Mouse (Mus musculus) limb, embryonic 14.5 days (tissue): ENCODE measurements around the gene Rhox4g. TPM values are rescaled to one million over a fixed set of nuclear protein-coding genes. Genes with fewer than 3 reads are reported as not detected.

Experiments
- polyA plus RNA-seq, 2 experiments: library from polyadenylated mRNA; depleted of rRNA in 1 of 2; stranded (reverse) in 1 of 2; unstranded in 1 of 2; fragments of >200 nt; fragmentation: Nextera tagmentation in 1 of 2; extraction: Ambion mirVana in 1 of 2; gene quantifications; 2 replicates each; pipeline versions ENCODE4 v1.2.1 to v1.2.3; 2012 to 2014

Gene Rhox4g
- polyA plus RNA-seq, 2 experiments, result not detected

Other genes starting within 250 kb of the Rhox4g start
- not detected in 2 replicates for gene Rhox2b, start 239.3 kb downstream of the Rhox4g start, polyA plus RNA-seq (2012; rRNA removed)
- not detected in 2 replicates for gene Rhox2b, start 239.3 kb downstream of the Rhox4g start, polyA plus RNA-seq (2014; fragmentation: Nextera tagmentation; extraction: Ambion mirVana)
- gene Rhox4b, start 218.8 kb downstream of the Rhox4g start, polyA plus RNA-seq (2012; rRNA removed), result 0.28 and 0.79 TPM in 2 replicates
- gene Rhox4b, start 218.8 kb downstream of the Rhox4g start, polyA plus RNA-seq (2014; fragmentation: Nextera tagmentation; extraction: Ambion mirVana), result 0.70 and 0.98 TPM in 2 replicates
- gene Rhox2c, start 197.6 kb downstream of the Rhox4g start, polyA plus RNA-seq (2012; rRNA removed), result not detected in 2 replicates
- gene Rhox2c, start 197.6 kb downstream of the Rhox4g start, polyA plus RNA-seq (2014; fragmentation: Nextera tagmentation; extraction: Ambion mirVana), result not detected in 2 replicates
- gene Rhox3c, start 192.7 kb downstream of the Rhox4g start, polyA plus RNA-seq (2012; rRNA removed), result not detected in 2 replicates
- not detected in 2 replicates for gene Rhox3c, start 192.7 kb downstream of the Rhox4g start, polyA plus RNA-seq (2014; fragmentation: Nextera tagmentation; extraction: Ambion mirVana)
- not detected in 2 replicates for gene Rhox4c, start 171.0 kb downstream of the Rhox4g start, polyA plus RNA-seq (2012; rRNA removed)
- not detected in 2 replicates for gene Rhox4c, start 171.0 kb downstream of the Rhox4g start, polyA plus RNA-seq (2014; fragmentation: Nextera tagmentation; extraction: Ambion mirVana)
- gene Rhox2d, start 157.9 kb downstream of the Rhox4g start, polyA plus RNA-seq (2012; rRNA removed), result not detected in 2 replicates
- not detected in 2 replicates for gene Rhox2d, start 157.9 kb downstream of the Rhox4g start, polyA plus RNA-seq (2014; fragmentation: Nextera tagmentation; extraction: Ambion mirVana)
- not detected in 2 replicates for gene Rhox4d, start 137.0 kb downstream of the Rhox4g start, polyA plus RNA-seq (2012; rRNA removed)
- gene Rhox4d, start 137.0 kb downstream of the Rhox4g start, polyA plus RNA-seq (2014; fragmentation: Nextera tagmentation; extraction: Ambion mirVana), result 0.18 TPM in 1 of 2 replicates, not detected in the other
- gene Rhox2e, start 120.9 kb downstream of the Rhox4g start, polyA plus RNA-seq (2012; rRNA removed), result not detected in 2 replicates
- not detected in 2 replicates for gene Rhox2e, start 120.9 kb downstream of the Rhox4g start, polyA plus RNA-seq (2014; fragmentation: Nextera tagmentation; extraction: Ambion mirVana)
- gene Rhox3e, start 109.3 kb downstream of the Rhox4g start, polyA plus RNA-seq (2012; rRNA removed), result not detected in 2 replicates
- gene Rhox3e, start 109.3 kb downstream of the Rhox4g start, polyA plus RNA-seq (2014; fragmentation: Nextera tagmentation; extraction: Ambion mirVana), result not detected in 2 replicates
- gene Rhox4e, start 93.9 kb downstream of the Rhox4g start, polyA plus RNA-seq (2012; rRNA removed), result not detected in 2 replicates
- 0.23 TPM in 1 of 2 replicates, not detected in the other for gene Rhox4e, start 93.9 kb downstream of the Rhox4g start, polyA plus RNA-seq (2014; fragmentation: Nextera tagmentation; extraction: Ambion mirVana)
- gene Rhox2f, start 79.9 kb downstream of the Rhox4g start, polyA plus RNA-seq (2012; rRNA removed), result not detected in 2 replicates
- gene Rhox2f, start 79.9 kb downstream of the Rhox4g start, polyA plus RNA-seq (2014; fragmentation: Nextera tagmentation; extraction: Ambion mirVana), result not detected in 2 replicates
- not detected in 2 replicates for gene Rhox3f, start 70.3 kb downstream of the Rhox4g start, polyA plus RNA-seq (2012; rRNA removed)
- not detected in 2 replicates for gene Rhox3f, start 70.3 kb downstream of the Rhox4g start, polyA plus RNA-seq (2014; fragmentation: Nextera tagmentation; extraction: Ambion mirVana)
- gene Rhox4f, start 43.6 kb downstream of the Rhox4g start, polyA plus RNA-seq (2012; rRNA removed), result not detected in 2 replicates
- not detected in 2 replicates for gene Rhox4f, start 43.6 kb downstream of the Rhox4g start, polyA plus RNA-seq (2014; fragmentation: Nextera tagmentation; extraction: Ambion mirVana)
- gene Rhox3g, start 22.7 kb downstream of the Rhox4g start, polyA plus RNA-seq (2012; rRNA removed), result not detected in 2 replicates
- not detected in 2 replicates for gene Rhox3g, start 22.7 kb downstream of the Rhox4g start, polyA plus RNA-seq (2014; fragmentation: Nextera tagmentation; extraction: Ambion mirVana)
- not detected in 2 replicates for gene Rhox2g, start 7.9 kb downstream of the Rhox4g start, polyA plus RNA-seq (2012; rRNA removed)
- gene Rhox2g, start 7.9 kb downstream of the Rhox4g start, polyA plus RNA-seq (2014; fragmentation: Nextera tagmentation; extraction: Ambion mirVana), result not detected in 2 replicates
- not detected in 2 replicates for gene Rhox3h, start 17.4 kb upstream of the Rhox4g start, polyA plus RNA-seq (2012; rRNA removed)
- gene Rhox3h, start 17.4 kb upstream of the Rhox4g start, polyA plus RNA-seq (2014; fragmentation: Nextera tagmentation; extraction: Ambion mirVana), result not detected in 2 replicates
- not detected in 2 replicates for gene Rhox2h, start 21.9 kb upstream of the Rhox4g start, polyA plus RNA-seq (2012; rRNA removed)
- not detected in 2 replicates for gene Rhox2h, start 21.9 kb upstream of the Rhox4g start, polyA plus RNA-seq (2014; fragmentation: Nextera tagmentation; extraction: Ambion mirVana)
- gene Rhox5, start 153.5 kb upstream of the Rhox4g start, polyA plus RNA-seq (2012; rRNA removed), result 1.0 and 1.5 TPM in 2 replicates
- 1.2 TPM in 1 of 2 replicates, not detected in the other for gene Rhox5, start 153.5 kb upstream of the Rhox4g start, polyA plus RNA-seq (2014; fragmentation: Nextera tagmentation; extraction: Ambion mirVana)
- 0.40 and 0.65 TPM in 2 replicates for gene Rhox6, start 175.6 kb upstream of the Rhox4g start, polyA plus RNA-seq (2012; rRNA removed)
- 0.74 and 0.80 TPM in 2 replicates for gene Rhox6, start 175.6 kb upstream of the Rhox4g start, polyA plus RNA-seq (2014; fragmentation: Nextera tagmentation; extraction: Ambion mirVana)
- gene Rhox7a, start 180.4 kb upstream of the Rhox4g start, polyA plus RNA-seq (2012; rRNA removed), result not detected in 2 replicates
- gene Rhox7a, start 180.4 kb upstream of the Rhox4g start, polyA plus RNA-seq (2014; fragmentation: Nextera tagmentation; extraction: Ambion mirVana), result not detected in 2 replicates
- gene Rhox8, start 227.6 kb upstream of the Rhox4g start, polyA plus RNA-seq (2012; rRNA removed), result not detected in 2 replicates
- gene Rhox8, start 227.6 kb upstream of the Rhox4g start, polyA plus RNA-seq (2014; fragmentation: Nextera tagmentation; extraction: Ambion mirVana), result not detected in 2 replicates
- not detected in 2 replicates for gene Rhox7b, start 245.9 kb upstream of the Rhox4g start, polyA plus RNA-seq (2012; rRNA removed)
- not detected in 2 replicates for gene Rhox7b, start 245.9 kb upstream of the Rhox4g start, polyA plus RNA-seq (2014; fragmentation: Nextera tagmentation; extraction: Ambion mirVana)